7 mouse cellular contexts compared by ENCODE assay signal in the genomic region with DNA sequence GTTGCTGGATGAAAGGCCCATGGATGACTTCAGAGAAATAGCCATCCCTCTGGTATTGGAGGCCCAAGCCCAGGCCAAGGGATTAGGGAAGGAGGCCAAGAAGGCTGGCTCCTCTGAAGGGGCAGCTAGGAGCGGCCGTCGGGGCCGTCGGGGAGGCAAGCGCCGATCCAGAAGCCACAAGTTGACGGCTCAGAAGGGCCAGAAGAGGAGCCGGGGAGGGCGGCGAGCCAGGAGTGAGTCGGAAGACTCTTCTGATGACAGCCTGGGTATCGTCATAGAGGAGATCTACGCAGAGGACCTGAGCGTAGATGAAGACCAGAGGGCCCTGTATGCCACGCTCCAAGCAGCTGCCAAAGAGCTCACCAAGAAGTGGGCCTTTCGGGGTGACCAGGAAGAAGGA. TPM values are rescaled to one million over a fixed set of nuclear protein-coding genes. Genes with fewer than 3 reads are reported as not detected.
A peak's percentile ranks its signal among the peaks of the same experiment; 100 is the strongest.
DNase-seq lines count a peak whose midpoint lies in the region; ATAC-seq and TF ChIP-seq lines count a peak whose summit lies in the region.

No protein-coding gene starts in this region.

- 17% methylated on average over 17 of the region's 17 CpGs for WGBS in lung, embryonic 16.5 days
- WGBS in embryonic facial prominence, embryonic 15.5 days, result 22% methylated on average over 17 of the region's 17 CpGs
- 6% methylated on average over 17 of the region's 17 CpGs for WGBS in hindbrain, postnatal 0 days
- 11% methylated on average over 17 of the region's 17 CpGs for WGBS in neural tube, embryonic 15.5 days

- no peak for DNase-seq in lung, postnatal 4 days
- peak; percentile 59 for DNase-seq in hindbrain, postnatal 0 days (ENCODE audit: low spot score)
- DNase-seq in yolk sac, embryonic 10.5 days (ENCODE audit: low spot score), result no peak
- no peak for DNase-seq in thymus, postnatal 10 days (ENCODE audit: low spot score in 2 of 2)

- H3K4me2 ChIP-seq in lung, embryonic 16.5 days (ENCODE audit: low read depth, low read length), result peak overlapping the region; percentile 89
- peak overlapping the region; percentile 81 for H3K4me2 ChIP-seq in embryonic facial prominence, embryonic 15.5 days (replicated peaks)
- peak overlapping the region; percentile 96 for H3K4me2 ChIP-seq in hindbrain, postnatal 0 days (ENCODE audit: low read depth, low read length)
- H3K4me2 ChIP-seq in neural tube, embryonic 15.5 days, result peak overlapping the region; percentile 93

- no peak for ATAC-seq in lung, embryonic 16.5 days (ENCODE audit: low read depth)
- no peak for ATAC-seq in embryonic facial prominence, embryonic 15.5 days (ENCODE audit: insufficient number of reproducible peaks, low FRiP score, low TSS enrichment, low read depth)
- no peak for ATAC-seq in hindbrain, postnatal 0 days
- no peak for ATAC-seq in neural tube, embryonic 15.5 days (ENCODE audit: low FRiP score)

- TF ChIP-seq CTCF in hindbrain, postnatal 0 days (IDR thresholded peaks at IDR 0.05; ENCODE audit: low read depth), result no peak

- no peaks in the 10 kb centered on the region for H3K36me3 ChIP-seq in lung, embryonic 16.5 days (ENCODE audit: control insufficient read depth, insufficient read depth, low read length)
- no peaks in the 10 kb centered on the region for H3K36me3 ChIP-seq in embryonic facial prominence, embryonic 15.5 days
- no peaks in the 10 kb centered on the region for H3K36me3 ChIP-seq in hindbrain, postnatal 0 days (ENCODE audit: insufficient read depth, low read length)
- H3K36me3 ChIP-seq in neural tube, embryonic 15.5 days, result no peaks in the 10 kb centered on the region; the same call in 1 of the 2 replicates

- peaks cover 39% of the 10 kb centered on the region for H3K4me1 ChIP-seq in lung, embryonic 16.5 days (replicated peaks; ENCODE audit: control insufficient read depth, insufficient read depth, low read length)
- H3K4me1 ChIP-seq in embryonic facial prominence, embryonic 15.5 days, result peaks cover 65% of the 10 kb centered on the region
- peaks cover 38% of the 10 kb centered on the region for H3K4me1 ChIP-seq in hindbrain, postnatal 0 days (ENCODE audit: insufficient read depth, low read length)
- H3K4me1 ChIP-seq in neural tube, embryonic 15.5 days, result peaks cover 79% of the 10 kb centered on the region

- no peaks in the 10 kb centered on the region for H3K9me3 ChIP-seq in lung, embryonic 16.5 days (ENCODE audit: control insufficient read depth, low read length)
- H3K9me3 ChIP-seq in embryonic facial prominence, embryonic 15.5 days (replicated peaks), result no peaks in the 10 kb centered on the region
- H3K9me3 ChIP-seq in hindbrain, postnatal 0 days (ENCODE audit: low read length), result no peaks in the 10 kb centered on the region
- no peaks in the 10 kb centered on the region for H3K9me3 ChIP-seq in neural tube, embryonic 15.5 days (replicated peaks)

- no peak overlapping the region for H3K27ac ChIP-seq in lung, embryonic 16.5 days (ENCODE audit: low read length)
- H3K27ac ChIP-seq in embryonic facial prominence, embryonic 15.5 days (replicated peaks), result no peak overlapping the region
- H3K27ac ChIP-seq in hindbrain, postnatal 0 days, result peak overlapping the region; percentile 91
- H3K27ac ChIP-seq in neural tube, embryonic 15.5 days (replicated peaks), result peak overlapping the region; percentile 93

- peak overlapping the region; percentile 65 for H3K4me3 ChIP-seq in lung, embryonic 16.5 days (ENCODE audit: low read length)
- peak overlapping the region; percentile 57 for H3K4me3 ChIP-seq in embryonic facial prominence, embryonic 15.5 days (replicated peaks)
- peak overlapping the region; percentile 64 for H3K4me3 ChIP-seq in hindbrain, postnatal 0 days (ENCODE audit: low read length)
- peak overlapping the region; percentile 68 for H3K4me3 ChIP-seq in neural tube, embryonic 15.5 days (replicated peaks)

- H3K9ac ChIP-seq in lung, embryonic 16.5 days (ENCODE audit: low read length), result no peak overlapping the region; the same call in 1 of the 2 replicates
- H3K9ac ChIP-seq in embryonic facial prominence, embryonic 15.5 days, result no peak overlapping the region
- H3K9ac ChIP-seq in hindbrain, postnatal 0 days (replicated peaks; ENCODE audit: low read length), result peak overlapping the region; percentile 72
- H3K9ac ChIP-seq in neural tube, embryonic 15.5 days (replicated peaks), result peak overlapping the region; percentile 90

- H3K27me3 ChIP-seq in lung, embryonic 16.5 days (ENCODE audit: control insufficient read depth, insufficient read depth, low read depth, low read length), result peaks cover 25% of the 10 kb centered on the region
- peaks cover 43% of the 10 kb centered on the region for H3K27me3 ChIP-seq in embryonic facial prominence, embryonic 15.5 days
- no peaks in the 10 kb centered on the region for H3K27me3 ChIP-seq in hindbrain, postnatal 0 days (ENCODE audit: insufficient read depth, low read length)
- H3K27me3 ChIP-seq in neural tube, embryonic 15.5 days (replicated peaks), result no peaks in the 10 kb centered on the region

RNA-seq across cellular contexts. Expression of a gene that starts 0.9 kb away (rescaled TPM):
- polyA plus RNA-seq in lung, embryonic 16.5 days (2015; fragmentation: Nextera tagmentation; extraction: Ambion mirVana), result 5.1 and 5.5 TPM in 2 replicates
- polyA plus RNA-seq in embryonic facial prominence, embryonic 15.5 days (2015; fragmentation: Nextera tagmentation; extraction: Ambion mirVana), result 22.4 and 26.0 TPM in 2 replicates
- total RNA-seq in hindbrain, postnatal 0 days (2014; rRNA removed), result 106 and 118 TPM in 2 replicates
- polyA plus RNA-seq in hindbrain, postnatal 0 days (2015; fragmentation: Nextera tagmentation; extraction: Ambion mirVana), result 138 and 139 TPM in 2 replicates
- polyA plus RNA-seq in neural tube, embryonic 15.5 days (2015; fragmentation: Nextera tagmentation; extraction: Ambion mirVana), result 117 and 137 TPM in 2 replicates

RNA-seq across cellular contexts. Expression of a gene that starts 14.1 kb away (rescaled TPM):
- polyA plus RNA-seq in lung, embryonic 16.5 days (2015; fragmentation: Nextera tagmentation; extraction: Ambion mirVana), result 0.20 and 0.49 TPM in 2 replicates
- 1.8 and 2.9 TPM in 2 replicates for polyA plus RNA-seq in embryonic facial prominence, embryonic 15.5 days (2015; fragmentation: Nextera tagmentation; extraction: Ambion mirVana)
- total RNA-seq in hindbrain, postnatal 0 days (2014; rRNA removed), result 22.7 and 24.3 TPM in 2 replicates
- polyA plus RNA-seq in hindbrain, postnatal 0 days (2015; fragmentation: Nextera tagmentation; extraction: Ambion mirVana), result 40.9 and 41.2 TPM in 2 replicates
- 43.3 and 52.0 TPM in 2 replicates for polyA plus RNA-seq in neural tube, embryonic 15.5 days (2015; fragmentation: Nextera tagmentation; extraction: Ambion mirVana)

RNA-seq across cellular contexts. Expression of a gene that starts 21.5 kb away (rescaled TPM):
- polyA plus RNA-seq in lung, embryonic 16.5 days (2015; fragmentation: Nextera tagmentation; extraction: Ambion mirVana), result 116 and 118 TPM in 2 replicates
- 117 and 138 TPM in 2 replicates for polyA plus RNA-seq in embryonic facial prominence, embryonic 15.5 days (2015; fragmentation: Nextera tagmentation; extraction: Ambion mirVana)
- 1,865 and 2,018 TPM in 2 replicates for total RNA-seq in hindbrain, postnatal 0 days (2014; rRNA removed)
- 435 and 441 TPM in 2 replicates for polyA plus RNA-seq in hindbrain, postnatal 0 days (2015; fragmentation: Nextera tagmentation; extraction: Ambion mirVana)
- 336 and 404 TPM in 2 replicates for polyA plus RNA-seq in neural tube, embryonic 15.5 days (2015; fragmentation: Nextera tagmentation; extraction: Ambion mirVana)

RNA-seq across cellular contexts. Expression of a gene that starts 37.5 kb away (rescaled TPM):
- 0.15 and 0.29 TPM in 2 replicates for polyA plus RNA-seq in lung, embryonic 16.5 days (2015; fragmentation: Nextera tagmentation; extraction: Ambion mirVana)
- 0.28 and 0.32 TPM in 2 replicates for polyA plus RNA-seq in embryonic facial prominence, embryonic 15.5 days (2015; fragmentation: Nextera tagmentation; extraction: Ambion mirVana)
- total RNA-seq in hindbrain, postnatal 0 days (2014; rRNA removed), result 36.9 and 41.7 TPM in 2 replicates
- 8.2 and 8.9 TPM in 2 replicates for polyA plus RNA-seq in hindbrain, postnatal 0 days (2015; fragmentation: Nextera tagmentation; extraction: Ambion mirVana)
- 5.7 and 6.4 TPM in 2 replicates for polyA plus RNA-seq in neural tube, embryonic 15.5 days (2015; fragmentation: Nextera tagmentation; extraction: Ambion mirVana)

RNA-seq across cellular contexts. Expression of a gene that starts 39.1 kb away (rescaled TPM):
- 2.6 and 2.8 TPM in 2 replicates for polyA plus RNA-seq in lung, embryonic 16.5 days (2015; fragmentation: Nextera tagmentation; extraction: Ambion mirVana)
- 2.5 and 3.1 TPM in 2 replicates for polyA plus RNA-seq in embryonic facial prominence, embryonic 15.5 days (2015; fragmentation: Nextera tagmentation; extraction: Ambion mirVana)
- total RNA-seq in hindbrain, postnatal 0 days (2014; rRNA removed), result 0.18 and 0.21 TPM in 2 replicates
- 0.05 TPM in 2 replicates for polyA plus RNA-seq in hindbrain, postnatal 0 days (2015; fragmentation: Nextera tagmentation; extraction: Ambion mirVana)
- polyA plus RNA-seq in neural tube, embryonic 15.5 days (2015; fragmentation: Nextera tagmentation; extraction: Ambion mirVana), result 1.1 and 1.3 TPM in 2 replicates

Comparison
In these comparisons a context has a peak if more than half of its experiments do, and no peak if none do; other contexts are left out.
1. H3K27ac ChIP-seq: peak in hindbrain, postnatal 0 days (single experiment) and neural tube, embryonic 15.5 days (single experiment); none in lung, embryonic 16.5 days (single experiment) and embryonic facial prominence, embryonic 15.5 days (single experiment).
2. H3K9ac ChIP-seq: peak in hindbrain, postnatal 0 days (single experiment) and neural tube, embryonic 15.5 days (single experiment); none in lung, embryonic 16.5 days (single experiment) and embryonic facial prominence, embryonic 15.5 days (single experiment).
3. RNA of a gene that starts 14.1 kb away (polyA plus RNA-seq): 43.3 to 52.0 TPM in neural tube, embryonic 15.5 days and 40.9 to 41.2 TPM in hindbrain, postnatal 0 days; 1.8 to 2.9 TPM in embryonic facial prominence, embryonic 15.5 days and 0.20 to 0.49 TPM in lung, embryonic 16.5 days; every median in the first group is over 10 times any median in the second.
4. Peak in every context shown above with its lines, with median percentiles within 50 percentile points of each other: H3K4me2 ChIP-seq and H3K4me3 ChIP-seq.